Mouse (Mus musculus) cerebellum, adult 2 months (tissue): ENCODE measurements at regions not wholly inside any gene's neighbourhood (a gene's known extent, or its start where the extent isn't known, plus 50 kb on each side); places are given as distances from the start of the nearest gene placed in this dataset.

Experiments
- CTCF ChIP-seq: fragments of 200-500 bp; IDR thresholded peaks from 2 replicates; pipeline ENCODE4 v1.5.1; 2011; ENCODE audit warnings: low read depth, mild to moderate bottlenecking, control low read depth, low read length, moderate library complexity, borderline replicate concordance; ENCODE audit not compliant: insufficient read depth
- POLR2A ChIP-seq: fragments of 200-500 bp; IDR thresholded peaks from 2 replicates; pipeline ENCODE4 v1.6.1; 2011; ENCODE audit warnings: low read length, control low read depth, borderline replicate concordance; ENCODE audit not compliant: insufficient read depth

- TF ChIP-seq CTCF = no peak
- no peak for TF ChIP-seq POLR2A
These were observed 98.1 kb upstream of the Irx1 start for GRCm38 (mm10) chr13:72061659-72062058.
